Mouse (Mus musculus) CH12.LX (cell line): Measurements from ENCODE around the gene Tssk6. TPM values are rescaled to one million over a fixed set of nuclear protein-coding genes. Genes with fewer than 3 reads are reported as not detected.

Source experiments
- DNase-seq: peaks from one replicate; pipeline ENCODE4 v3.0.0-alpha.2; 2013; ENCODE audit errors: extremely low read depth
- H3K27ac ChIP-seq: 2 replicates; pipeline ENCODE4 v1.5.1; 2012; ENCODE audit warnings: low read depth, mild to moderate bottlenecking, control low read depth, moderate library complexity; ENCODE audit not compliant: insufficient read depth
- H3K27me3 ChIP-seq: replicated peaks from 2 replicates; pipeline ENCODE3; 2012; ENCODE audit warnings: inconsistent platforms
- H3K36me3 ChIP-seq, 2 experiments: replicated peaks in 1 of 2; 2 replicates each; pipeline versions ENCODE3 to v1.6.1; 2012; ENCODE audit warnings: inconsistent platforms in 1 of 2, low read length in 1 of 2, mild to moderate bottlenecking in 1 of 2, mixed read lengths in 1 of 2, moderate library complexity in 1 of 2; ENCODE audit not compliant: control insufficient read depth in 1 of 2, insufficient read depth in 1 of 2
- H3K4me1 ChIP-seq, 2 experiments: 2 replicates each; pipeline ENCODE4 v1.6.1; 2012; ENCODE audit warnings: inconsistent platforms in 1 of 2, moderate library complexity in 1 of 2; ENCODE audit not compliant: insufficient read depth in 2 of 2, control insufficient read depth in 1 of 2
- H3K4me2 ChIP-seq: 2 replicates; pipeline ENCODE4 v1.6.1; 2012; ENCODE audit warnings: low read depth, mild to moderate bottlenecking, control low read depth; ENCODE audit not compliant: poor library complexity, insufficient read depth, severe bottlenecking
- H3K4me3 ChIP-seq, 3 experiments: fragments of 150-350 bp in 1 of 3; sonication (generic) in 1 of 3; replicated peaks in 1 of 3; 2 replicates each; pipeline versions ENCODE3 to v1.5.1; 2011 to 2012; ENCODE audit warnings: low read depth in 2 of 3, low read length in 2 of 3, mild to moderate bottlenecking in 2 of 3, moderate library complexity in 2 of 3, control low read depth in 1 of 3, improper control_type of control experiment in 1 of 3, inconsistent platforms in 1 of 3, mixed read lengths in 1 of 3; ENCODE audit not compliant: poor library complexity in 1 of 3
- H3K79me2 ChIP-seq: replicated peaks from 2 replicates; pipeline ENCODE4 v1.6.1; 2012; ENCODE audit warnings: mild to moderate bottlenecking, moderate library complexity; ENCODE audit not compliant: control insufficient read depth, poor library complexity, insufficient read depth, severe bottlenecking; ENCODE audit errors: extremely low read depth
- H3K9ac ChIP-seq: 2 replicates; pipeline ENCODE4 v1.6.1; 2012; ENCODE audit warnings: low read depth, mild to moderate bottlenecking, control low read depth, moderate library complexity; ENCODE audit not compliant: insufficient read depth
- H3K9me3 ChIP-seq: replicated peaks from 2 replicates; pipeline ENCODE3; 2012; ENCODE audit warnings: low read length, inconsistent platforms, mixed read lengths
- CHD1 ChIP-seq: IDR thresholded peaks from 2 replicates; pipeline ENCODE4 v1.6.1; 2012; ENCODE audit warnings: low read depth, low read length, improper control_type of control experiment, inconsistent platforms
- CTCF ChIP-seq, 2 experiments: IDR thresholded peaks in 1 of 2; conservative IDR thresholded peaks in 1 of 2; 2 replicates each; pipeline ENCODE4 v1.5.1; 2011 to 2012; ENCODE audit warnings: low read depth in 2 of 2, low read length in 2 of 2, improper control_type of control experiment in 1 of 2, inconsistent platforms in 1 of 2, mild to moderate bottlenecking in 1 of 2, moderate library complexity in 1 of 2
- HCFC1 ChIP-seq: IDR thresholded peaks from 2 replicates; pipeline ENCODE4 v1.6.1; 2012; ENCODE audit warnings: low read depth, mild to moderate bottlenecking, inconsistent platforms, low read length, improper control_type of control experiment
- JUND ChIP-seq: conservative IDR thresholded peaks from 2 replicates; pipeline ENCODE4 v1.6.1; 2011; ENCODE audit warnings: low read depth, low read length, improper control_type of control experiment
- MAFK ChIP-seq: IDR thresholded peaks from 2 replicates; pipeline ENCODE4 v1.6.1; 2011; ENCODE audit warnings: low read length, improper control_type of control experiment; ENCODE audit not compliant: insufficient replicate concordance
- MAX ChIP-seq: IDR thresholded peaks from 2 replicates; pipeline ENCODE4 v1.6.1; 2011; ENCODE audit warnings: low read length, improper control_type of control experiment
- MEF2A ChIP-seq: IDR thresholded peaks from 2 replicates; pipeline ENCODE4 v1.6.1; 2014; ENCODE audit warnings: low read depth, mild to moderate bottlenecking, inconsistent platforms, low read length, improper control_type of control experiment, borderline replicate concordance
- MYC ChIP-seq: IDR thresholded peaks from 2 replicates; pipeline ENCODE4 v1.6.1; 2011; ENCODE audit warnings: low read depth, mild to moderate bottlenecking, improper control_type of control experiment, low read length
- NELFE ChIP-seq: IDR thresholded peaks from 2 replicates; pipeline ENCODE4 v1.6.1; 2011; ENCODE audit warnings: low read depth, low read length, improper control_type of control experiment
- NRF1 ChIP-seq: IDR thresholded peaks from 2 replicates; pipeline ENCODE4 v1.6.1; 2014; ENCODE audit warnings: low read depth, mild to moderate bottlenecking, inconsistent platforms, low read length, improper control_type of control experiment, moderate library complexity
- POLR2A ChIP-seq: IDR thresholded peaks from 2 replicates; pipeline ENCODE4 v1.6.1; 2011; ENCODE audit warnings: low read depth, mild to moderate bottlenecking, improper control_type of control experiment, low read length
- POLR2AphosphoS2 ChIP-seq: IDR thresholded peaks from 2 replicates; pipeline ENCODE4 v1.6.1; 2011; ENCODE audit warnings: low read depth, low read length, improper control_type of control experiment
- RAD21 ChIP-seq: IDR thresholded peaks from 2 replicates; pipeline ENCODE4 v1.6.1; 2011; ENCODE audit warnings: low read depth, mild to moderate bottlenecking, low read length, improper control_type of control experiment, moderate library complexity
- RCOR1 ChIP-seq: conservative IDR thresholded peaks from 2 replicates; pipeline ENCODE4 v1.6.1; 2012; ENCODE audit warnings: low read depth, mild to moderate bottlenecking, inconsistent platforms, low read length, improper control_type of control experiment
- TBP ChIP-seq: conservative IDR thresholded peaks from 2 replicates; pipeline ENCODE4 v1.6.1; 2011; ENCODE audit warnings: low read depth, low read length, improper control_type of control experiment
- USF2 ChIP-seq: conservative IDR thresholded peaks from 2 replicates; pipeline ENCODE4 v1.6.1; 2011; ENCODE audit warnings: low read depth, low read length, improper control_type of control experiment
- ZKSCAN1 ChIP-seq: IDR thresholded peaks from 2 replicates; pipeline ENCODE4 v1.6.1; 2012; ENCODE audit warnings: low read depth, inconsistent platforms, low read length, improper control_type of control experiment, borderline replicate concordance
- ZMIZ1 ChIP-seq: IDR thresholded peaks from 2 replicates; pipeline ENCODE4 v1.6.1; 2012; ENCODE audit warnings: low read depth, mild to moderate bottlenecking, inconsistent platforms, low read length, improper control_type of control experiment
- dilution Hi-C: fragments of 300-500 bp; cut with MboI; formaldehyde crosslinking; loops from 2 replicates; pipeline ENCODE4 v1.14.3; 2020; ENCODE audit warnings: low sequenced_read_pairs; ENCODE audit not compliant: extremely low pct_unique_long_range_greater_than_20kb, extremely low pct_ligation_motif_present
- in situ Hi-C: fragments of 300-500 bp; cut with MboI; formaldehyde crosslinking; loops from 3 replicates; pipeline ENCODE4 v1.14.3; 2019; ENCODE audit warnings: low sequenced_read_pairs, low pct_ligation_motif_present, low pct_unique_long_range_greater_than_20kb, mixed read lengths
- polyA plus RNA-seq: library from polyadenylated mRNA; unstranded; fragments of >175 nt; gene quantifications from 2 replicates; pipeline ENCODE4 v1.2.1, GENCODE M21; 2012; ENCODE audit warnings: low read depth; ENCODE audit not compliant: insufficient read length
- total RNA-seq, 2 experiments: library from RNA; depleted of rRNA; stranded (reverse); fragments of 300-350 nt in 1 of 2; fragments of >200 nt in 1 of 2; gene quantifications; 2 replicates each; pipeline ENCODE4 v1.2.3; 2012 to 2014

Tssk6 gene
- total and polyA plus RNA-seq, 3 experiments = 0.44 to 1.8 (median 1.7) TPM

DNA sequence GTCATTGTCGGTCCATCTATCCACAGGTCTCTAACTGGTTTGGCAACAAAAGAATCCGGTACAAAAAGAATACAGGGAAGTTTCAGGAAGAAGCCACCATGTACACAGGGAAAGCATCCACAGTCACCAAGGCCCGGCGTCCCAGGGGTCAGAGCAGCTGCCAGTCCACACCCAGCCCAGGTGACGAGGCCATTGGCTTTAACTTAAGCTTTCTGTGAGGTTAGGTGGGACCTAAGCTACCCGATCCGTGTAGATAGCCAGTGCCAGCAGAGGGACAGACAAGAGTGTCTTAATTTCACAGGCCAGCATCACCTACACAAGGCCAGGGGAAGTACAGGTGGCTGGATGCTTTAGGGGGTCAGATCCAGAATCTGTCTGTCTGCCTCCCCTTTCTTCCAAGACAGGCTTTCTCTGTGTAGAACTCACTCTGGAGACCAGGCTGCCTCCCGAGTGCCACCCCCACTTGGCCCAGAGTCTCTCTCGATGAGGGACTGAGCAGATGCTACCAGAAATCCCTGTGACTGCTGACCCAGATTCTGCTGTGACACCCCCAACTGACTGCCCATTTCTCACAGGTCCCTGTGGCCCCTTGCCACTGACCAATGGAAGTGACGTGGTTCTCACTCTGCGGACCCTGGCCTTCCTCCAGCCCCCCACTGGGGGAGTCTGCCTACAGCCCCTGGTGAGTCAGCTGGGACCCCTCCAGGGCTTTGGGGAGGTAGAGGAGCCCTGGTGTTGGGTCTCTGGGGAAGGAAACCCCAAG is 31.8 kb upstream of the Tssk6 start:
- no peak for DNase-seq
- dilution Hi-C loops = no loop called here

DNA sequence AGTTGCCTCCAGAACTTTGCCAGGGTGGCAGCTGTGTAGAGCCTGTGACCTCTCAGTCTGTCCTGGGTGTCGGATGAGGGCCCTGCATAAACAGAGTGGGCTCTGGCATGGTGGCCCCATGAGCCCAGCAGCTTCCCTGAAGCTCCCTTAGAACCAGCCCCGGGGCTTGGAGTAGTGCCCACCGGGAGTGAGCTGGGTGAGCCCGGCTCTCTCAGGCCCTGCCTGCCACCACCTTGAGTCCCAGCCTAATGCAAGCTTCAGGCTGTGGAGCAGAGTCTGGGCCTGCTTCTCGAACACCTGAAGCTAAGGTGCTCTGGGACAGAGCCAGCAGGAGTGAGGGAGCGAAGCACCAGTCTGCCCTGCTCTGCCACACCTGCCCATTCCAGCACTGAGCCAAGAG is 31.1 kb upstream of the Tssk6 start:
- no peak for TF ChIP-seq ZMIZ1
- no peak for TF ChIP-seq MAX
- no peak for TF ChIP-seq POLR2AphosphoS2
- TF ChIP-seq POLR2A = no peak
- TF ChIP-seq JUND = no peak
- no peak for TF ChIP-seq CTCF (conservative IDR thresholded peaks at IDR 0.05 in 1 of 2, IDR thresholded peaks at IDR 0.05 in 1 of 2; ENCODE audit: low read depth in 2 of 2, low read length in 2 of 2)
- no peak for TF ChIP-seq MEF2A
- TF ChIP-seq USF2 = no peak
- TF ChIP-seq HCFC1 = no peak
- TF ChIP-seq NELFE = no peak
- TF ChIP-seq RCOR1 = no peak
- no peak for TF ChIP-seq TBP

More for the DNA sequence above, 31.8 kb upstream of the Tssk6 start:
- no peaks in the 10 kb centered on the region for H3K9me3 ChIP-seq
- no peaks in the 10 kb centered on the region for H3K4me1 ChIP-seq
- H3K9ac ChIP-seq = no peak overlapping the region
- H3K4me2 ChIP-seq = no peak overlapping the region
- H3K79me2 ChIP-seq = no peaks in the 10 kb centered on the region
- H3K27ac ChIP-seq = no peak overlapping the region
- no peak for TF ChIP-seq MAFK
- no peak for TF ChIP-seq RAD21
- TF ChIP-seq NRF1 = no peak
- TF ChIP-seq MYC = no peak
- TF ChIP-seq TBP = no peak
- no peak for TF ChIP-seq ZKSCAN1
- TF ChIP-seq NELFE = no peak
- no peak for TF ChIP-seq CHD1
- no peak for TF ChIP-seq USF2
- TF ChIP-seq RCOR1 = no peak
- no peaks in the 10 kb centered on the region for H3K27me3 ChIP-seq
- no peaks in the 10 kb centered on the region for H3K36me3 ChIP-seq
- H3K4me3 ChIP-seq = no peak overlapping the region
- in situ Hi-C loops = no loop called here

More for the DNA sequence above, 31.1 kb upstream of the Tssk6 start:
- in situ Hi-C loops = no loop called here
- Histone ChIP-seq H3K27ac (no peak overlapping the region), H3K27me3 (no peaks in the 10 kb centered on the region), H3K4me3 (no peak overlapping the region), H3K79me2 (no peaks in the 10 kb centered on the region), H3K4me2 (no peak overlapping the region), H3K9ac (no peak overlapping the region), H3K36me3 (no peaks in the 10 kb centered on the region), H3K9me3 (no peaks in the 10 kb centered on the region), H3K4me1 (no peaks in the 10 kb centered on the region)
- DNase-seq = no peak
- dilution Hi-C loops = no loop called here
